Mouse (Mus musculus) MEL (cell line): Measurements from ENCODE around the gene Kansl3. TPM values are rescaled to one million over a fixed set of nuclear protein-coding genes. Genes with fewer than 3 reads are reported as not detected.

Experiments used
- DNase-seq: peaks from one replicate; pipeline ENCODE4 v3.0.0; 2011; ENCODE audit warnings: low read depth, low spot score
- H3K27ac ChIP-seq: 2 replicates; pipeline ENCODE4 v1.5.1; 2012; ENCODE audit warnings: low read depth, mild to moderate bottlenecking, control low read depth, low read length, moderate library complexity; ENCODE audit not compliant: control insufficient read depth
- H3K27me3 ChIP-seq, 2 experiments: fragments of 150-350 bp in 1 of 2; sonication (generic) in 1 of 2; 2 replicates each; pipeline ENCODE4 v1.6.1; 2012; ENCODE audit warnings: low read length in 2 of 2, mild to moderate bottlenecking in 2 of 2, improper control_type of control experiment in 1 of 2, moderate library complexity in 1 of 2; ENCODE audit not compliant: insufficient read depth in 2 of 2, control insufficient read depth in 1 of 2
- H3K36me3 ChIP-seq, 2 experiments: 2 replicates each; pipeline ENCODE4 v1.6.1; 2012 to 2014; ENCODE audit warnings: low read length in 2 of 2, improper control_type of control experiment in 1 of 2, inconsistent platforms in 1 of 2, mild to moderate bottlenecking in 1 of 2; ENCODE audit not compliant: insufficient read depth in 2 of 2, control insufficient read depth in 1 of 2
- H3K4me1 ChIP-seq, 2 experiments: fragments of 150-350 bp in 1 of 2; sonication (generic) in 1 of 2; 2 replicates each; pipeline ENCODE4 v1.6.1; 2012; ENCODE audit warnings: low read length in 2 of 2, improper control_type of control experiment in 1 of 2, mild to moderate bottlenecking in 1 of 2; ENCODE audit not compliant: insufficient read depth in 2 of 2, control insufficient read depth in 1 of 2
- H3K4me3 ChIP-seq, 2 experiments: fragments of 150-350 bp in 1 of 2; sonication (generic) in 1 of 2; 2 replicates each; pipeline ENCODE4 v1.5.1; 2012; ENCODE audit warnings: low read depth in 2 of 2, low read length in 2 of 2, mild to moderate bottlenecking in 2 of 2, moderate library complexity in 2 of 2, control low read depth in 1 of 2, improper control_type of control experiment in 1 of 2; ENCODE audit not compliant: control insufficient read depth in 1 of 2, insufficient read depth in 1 of 2
- H3K79me2 ChIP-seq: 2 replicates; pipeline ENCODE4 v1.6.1; 2012; ENCODE audit warnings: mild to moderate bottlenecking, low read length, moderate library complexity; ENCODE audit not compliant: control insufficient read depth, poor library complexity, insufficient read depth
- H3K9ac ChIP-seq: 2 replicates; pipeline ENCODE4 v1.6.1; 2012; ENCODE audit warnings: low read depth, mild to moderate bottlenecking, control low read depth, low read length, moderate library complexity; ENCODE audit not compliant: control insufficient read depth, poor library complexity, severe bottlenecking
- H3K9me3 ChIP-seq: fragments of 150-350 bp; sonication (generic); replicated peaks from 2 replicates; pipeline ENCODE4 v1.6.1; 2012; ENCODE audit warnings: mild to moderate bottlenecking, low read length, improper control_type of control experiment, moderate library complexity; ENCODE audit not compliant: insufficient read depth
- CHD1 ChIP-seq: IDR thresholded peaks from 2 replicates; pipeline ENCODE4 v1.6.1; 2012; ENCODE audit warnings: low read depth, mild to moderate bottlenecking, inconsistent platforms, low read length, improper control_type of control experiment
- CHD2 ChIP-seq: IDR thresholded peaks from 2 replicates; pipeline ENCODE4 v1.6.1; 2011; ENCODE audit warnings: low read length, improper control_type of control experiment
- CTCF ChIP-seq, 3 experiments: IDR thresholded peaks in 2 of 3; conservative IDR thresholded peaks in 1 of 3; 2 replicates each; pipeline ENCODE4 v1.5.1; 2011 to 2012; ENCODE audit warnings: low read length in 3 of 3, low read depth in 2 of 3, mild to moderate bottlenecking in 2 of 3, improper control_type of control experiment in 1 of 3, inconsistent platforms in 1 of 3, mixed read lengths in 1 of 3, moderate library complexity in 1 of 3; ENCODE audit not compliant: control insufficient read depth in 1 of 3, insufficient read depth in 1 of 3, poor library complexity in 1 of 3, severe bottlenecking in 1 of 3
- E2F4 ChIP-seq: IDR thresholded peaks from 2 replicates; pipeline ENCODE4 v1.6.1; 2011; ENCODE audit warnings: low read depth, low read length, improper control_type of control experiment, borderline replicate concordance
- ELF1 ChIP-seq: IDR thresholded peaks from 2 replicates; pipeline ENCODE4 v1.6.1; 2014; ENCODE audit warnings: low read depth, mild to moderate bottlenecking, inconsistent platforms, low read length, improper control_type of control experiment, moderate library complexity
- EP300 ChIP-seq, 2 experiments: IDR thresholded peaks; 2 replicates each; pipeline ENCODE4 v1.6.1; 2011; ENCODE audit warnings: improper control_type of control experiment in 2 of 2, low read length in 2 of 2, low read depth in 1 of 2, mild to moderate bottlenecking in 1 of 2
- HCFC1 ChIP-seq: IDR thresholded peaks from 2 replicates; pipeline ENCODE4 v1.6.1; 2012; ENCODE audit warnings: low read depth, mild to moderate bottlenecking, inconsistent platforms, low read length, improper control_type of control experiment, moderate library complexity
- JUND ChIP-seq: IDR thresholded peaks from 2 replicates; pipeline ENCODE4 v1.6.1; 2011; ENCODE audit warnings: low read depth, mild to moderate bottlenecking, improper control_type of control experiment, low read length
- KAT2A ChIP-seq: conservative IDR thresholded peaks from 2 replicates; pipeline ENCODE4 v1.6.1; 2012; ENCODE audit warnings: low read depth, low read length, improper control_type of control experiment, inconsistent platforms
- MAFK ChIP-seq: IDR thresholded peaks from 2 replicates; pipeline ENCODE4 v1.6.1; 2011; ENCODE audit warnings: low read depth, mild to moderate bottlenecking, low read length, improper control_type of control experiment, borderline replicate concordance
- MXI1 ChIP-seq: IDR thresholded peaks from 2 replicates; pipeline ENCODE4 v1.6.1; 2011; ENCODE audit warnings: mild to moderate bottlenecking, low read depth, low read length, improper control_type of control experiment
- MYC ChIP-seq: IDR thresholded peaks from 2 replicates; pipeline ENCODE4 v1.6.1; 2011; ENCODE audit warnings: low read depth, mild to moderate bottlenecking, low read length, improper control_type of control experiment, moderate library complexity
- NELFE ChIP-seq: IDR thresholded peaks from 2 replicates; pipeline ENCODE4 v1.6.1; 2011; ENCODE audit warnings: low read depth, low read length, improper control_type of control experiment
- NRF1 ChIP-seq: IDR thresholded peaks from 2 replicates; pipeline ENCODE4 v1.6.1; 2014; ENCODE audit warnings: low read depth, mild to moderate bottlenecking, inconsistent platforms, low read length, improper control_type of control experiment, moderate library complexity; ENCODE audit not compliant: poor library complexity, insufficient read depth, severe bottlenecking
- POLR2AphosphoS2 ChIP-seq: IDR thresholded peaks from 2 replicates; pipeline ENCODE4 v1.6.1; 2011; ENCODE audit warnings: low read length, improper control_type of control experiment
- RAD21 ChIP-seq: IDR thresholded peaks from 2 replicates; pipeline ENCODE4 v1.6.1; 2011; ENCODE audit warnings: mild to moderate bottlenecking, low read depth, low read length, improper control_type of control experiment
- SIN3A ChIP-seq: IDR thresholded peaks from 2 replicates; pipeline ENCODE4 v1.6.1; 2012; ENCODE audit warnings: low read length, improper control_type of control experiment, inconsistent platforms
- SMC3 ChIP-seq: IDR thresholded peaks from 2 replicates; pipeline ENCODE4 v1.6.1; 2011; ENCODE audit warnings: low read depth, low read length, improper control_type of control experiment
- TCF12 ChIP-seq: IDR thresholded peaks from 2 replicates; pipeline ENCODE4 v1.6.1; 2014; ENCODE audit warnings: low read depth, mild to moderate bottlenecking, inconsistent platforms, low read length, improper control_type of control experiment, moderate library complexity
- UBTF ChIP-seq: IDR thresholded peaks from 2 replicates; pipeline ENCODE4 v1.6.1; 2012; ENCODE audit warnings: low read depth, mild to moderate bottlenecking, inconsistent platforms, low read length, improper control_type of control experiment, moderate library complexity, borderline replicate concordance; ENCODE audit not compliant: insufficient read depth
- USF2 ChIP-seq, 2 experiments: IDR thresholded peaks; 2 replicates each; pipeline ENCODE4 v1.6.1; 2011 to 2012; ENCODE audit warnings: improper control_type of control experiment in 2 of 2, low read length in 2 of 2, borderline replicate concordance in 1 of 2, inconsistent platforms in 1 of 2, low read depth in 1 of 2, mild to moderate bottlenecking in 1 of 2; ENCODE audit not compliant: insufficient read depth in 1 of 2
- ZC3H11A ChIP-seq: IDR thresholded peaks from 2 replicates; pipeline ENCODE4 v1.6.1; 2012; ENCODE audit warnings: low read depth, mild to moderate bottlenecking, inconsistent platforms, low read length, improper control_type of control experiment
- ZKSCAN1 ChIP-seq: IDR thresholded peaks from 2 replicates; pipeline ENCODE4 v1.6.1; 2012; ENCODE audit warnings: low read depth, mild to moderate bottlenecking, inconsistent platforms, low read length, improper control_type of control experiment, moderate library complexity
- ZNF384 ChIP-seq: IDR thresholded peaks from 2 replicates; pipeline ENCODE4 v1.6.1; 2012; ENCODE audit warnings: low read depth, mild to moderate bottlenecking, inconsistent platforms, low read length, improper control_type of control experiment
- polyA plus RNA-seq, 2 experiments: library from polyadenylated mRNA; stranded (reverse) in 1 of 2; unstranded in 1 of 2; fragments of >175 nt in 1 of 2; fragments of >200 nt in 1 of 2; gene quantifications; 2 replicates each; pipeline versions ENCODE4 v1.2.1 to v1.2.4; 2012; ENCODE audit warnings: low replicate concordance in 2 of 2, low read depth in 1 of 2; ENCODE audit not compliant: insufficient read length in 2 of 2, insufficient read depth in 1 of 2, missing spikeins in 1 of 2
- total RNA-seq: library from RNA; depleted of rRNA; stranded (reverse); fragments of 300-350 nt; gene quantifications from 2 replicates; pipeline ENCODE4 v1.2.3, GENCODE M21; 2012

Gene Kansl3
- total and polyA plus RNA-seq, 3 experiments, result 29.0 to 55.4 (median 45.6) TPM

DNA sequence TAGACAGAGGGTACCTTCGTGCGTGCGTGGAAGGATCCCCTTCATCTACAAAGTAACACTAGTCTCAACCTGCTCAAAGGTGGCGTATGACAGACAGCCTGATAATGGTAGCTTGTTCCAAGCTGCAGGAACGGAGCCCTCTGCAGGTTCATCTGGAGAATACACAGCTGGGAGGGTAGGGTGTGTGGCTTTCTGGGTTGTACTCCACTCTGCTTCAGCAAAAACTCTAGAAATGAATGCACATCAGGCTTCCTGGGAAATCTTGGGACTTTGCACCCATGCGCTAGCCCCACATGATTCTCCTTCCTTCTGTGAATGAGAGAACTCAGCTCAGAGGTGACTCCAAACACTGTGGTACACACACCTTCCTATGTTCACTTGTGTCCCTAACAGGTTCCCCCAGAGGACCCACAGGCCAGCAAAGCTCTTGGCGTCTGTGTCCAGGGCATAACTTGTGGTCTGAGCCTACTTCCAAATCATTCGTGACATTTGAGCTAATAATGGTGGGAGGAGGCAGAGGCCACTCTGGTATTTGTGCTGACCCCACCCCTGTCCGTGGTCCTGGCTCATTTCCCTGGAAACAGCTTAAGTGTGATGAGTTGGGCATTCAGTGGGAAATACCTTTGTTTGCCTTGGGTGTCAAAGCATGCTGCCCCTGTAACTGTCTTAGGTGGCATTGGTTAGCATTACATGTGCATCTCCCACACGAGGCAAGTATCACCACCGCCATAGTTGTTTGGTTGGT is 47.0 kb downstream of the Kansl3 start:
- H3K9ac ChIP-seq, result no peak overlapping the region
- no peak overlapping the region for H3K27ac ChIP-seq
- no peak for TF ChIP-seq POLR2AphosphoS2
- no peak for TF ChIP-seq ZNF384
- peak; percentile 19; the same call in 1 of the 2 replicates for TF ChIP-seq SMC3
- no peak for TF ChIP-seq MYC
- peak; percentile 10 for TF ChIP-seq RAD21
- no peak for TF ChIP-seq MAFK
- peak; percentile 39 to 54 (median 49) for TF ChIP-seq CTCF (IDR thresholded peaks at IDR 0.05 in 2 of 3, conservative IDR thresholded peaks at IDR 0.05 in 1 of 3; ENCODE audit: control insufficient read depth in 1 of 3, insufficient read depth in 1 of 3, low read depth in 2 of 3, low read length in 3 of 3, poor library complexity in 1 of 3, severe bottlenecking in 1 of 3)
- no peaks in the 10 kb centered on the region for H3K36me3 ChIP-seq
- no peaks in the 10 kb centered on the region for H3K27me3 ChIP-seq
- no peaks in the 10 kb centered on the region for H3K79me2 ChIP-seq
- no peaks in the 10 kb centered on the region for H3K9me3 ChIP-seq
- no peak overlapping the region for H3K4me3 ChIP-seq
- no peaks in the 10 kb centered on the region for H3K4me1 ChIP-seq
- DNase-seq, result peak; percentile 50

DNA sequence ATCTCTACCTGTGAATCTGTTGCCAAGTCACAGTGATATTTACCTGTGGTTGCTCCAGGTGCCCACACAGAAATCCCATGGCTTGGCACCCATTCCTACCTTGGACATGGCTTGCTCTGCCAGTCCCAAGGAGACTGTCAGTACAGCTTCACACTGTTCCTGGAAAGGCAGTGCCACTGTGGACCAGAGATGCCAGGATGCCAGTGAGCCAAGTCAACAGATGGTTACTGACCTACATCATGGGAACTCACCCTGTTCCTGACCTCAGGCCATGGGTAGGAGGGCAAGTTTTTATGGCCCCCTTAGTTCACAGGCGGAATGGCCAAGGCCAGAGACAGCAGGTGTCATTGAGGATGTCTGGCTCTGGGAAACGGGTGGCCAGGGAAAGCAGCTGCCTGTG is 47.8 kb downstream of the Kansl3 start:
- Histone ChIP-seq H3K27me3 (no peaks in the 10 kb centered on the region), H3K79me2 (no peaks in the 10 kb centered on the region), H3K4me1 (no peaks in the 10 kb centered on the region), H3K36me3 (no peaks in the 10 kb centered on the region), H3K4me3 (no peak overlapping the region), H3K27ac (no peak overlapping the region), H3K9me3 (no peaks in the 10 kb centered on the region)
- TF ChIP-seq ZKSCAN1, result no peak
- TF ChIP-seq USF2 (IDR thresholded peaks at IDR 0.05; ENCODE audit: borderline replicate concordance in 1 of 2, insufficient read depth in 1 of 2, low read depth in 1 of 2, low read length in 2 of 2), result no peak
- TF ChIP-seq JUND, result no peak
- TF ChIP-seq SIN3A, result no peak
- no peak for TF ChIP-seq NELFE
- TF ChIP-seq ELF1, result no peak
- TF ChIP-seq MYC, result no peak
- TF ChIP-seq, all 39 proteins: peak for 0
- DNase-seq, result no peak
- no peak overlapping the region for H3K9ac ChIP-seq

DNA sequence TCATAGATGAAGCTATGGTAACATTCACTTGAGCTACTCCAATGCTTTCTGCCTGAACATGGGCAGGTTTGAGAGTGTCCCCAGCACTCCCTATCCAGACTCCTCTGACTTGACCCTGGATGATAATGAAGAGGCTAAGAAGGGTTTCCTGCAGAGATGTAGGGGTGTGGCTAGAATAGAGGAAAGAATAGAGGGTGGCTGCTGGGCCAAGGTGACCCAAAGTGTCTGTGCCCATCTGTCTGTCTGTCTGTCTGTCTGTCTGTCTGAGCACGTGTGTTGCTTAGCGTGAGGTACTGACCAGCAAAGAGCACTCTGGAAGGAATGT is 53.2 kb downstream of the Kansl3 start:
- no peak overlapping the region for H3K9ac ChIP-seq
- no peaks in the 10 kb centered on the region for H3K27me3 ChIP-seq
- H3K9me3 ChIP-seq, result no peaks in the 10 kb centered on the region
- H3K4me3 ChIP-seq, result no peak overlapping the region
- H3K36me3 ChIP-seq, result no peaks in the 10 kb centered on the region
- H3K79me2 ChIP-seq, result no peaks in the 10 kb centered on the region
- TF ChIP-seq MYC (no peak), ZC3H11A (no peak), E2F4 (no peak), NRF1 (no peak), CHD1 (no peak), NELFE (no peak), SIN3A (no peak), KAT2A (no peak), CHD2 (no peak), MXI1 (no peak), HCFC1 (no peak), EP300 (IDR thresholded peaks at IDR 0.05; ENCODE audit: low read depth in 1 of 2, low read length in 2 of 2) (no peak), POLR2AphosphoS2 (no peak), UBTF (no peak), CTCF (IDR thresholded peaks at IDR 0.05 in 2 of 3, conservative IDR thresholded peaks at IDR 0.05 in 1 of 3; ENCODE audit: control insufficient read depth in 1 of 3, insufficient read depth in 1 of 3, low read depth in 2 of 3, low read length in 3 of 3, poor library complexity in 1 of 3, severe bottlenecking in 1 of 3) (no peak), MAFK (no peak), TCF12 (no peak)
- TF ChIP-seq, all 39 proteins: peak for 0
- Histone ChIP-seq H3K4me1 (0 out of 4 replicates have a peak, but pooled peaks cover 0 to 4% of the 10 kb centered on the region in 2 experiments), H3K27ac (no peak overlapping the region)
- DNase-seq, result no peak
